29 mouse cellular contexts compared by ENCODE assay signal in genomic region chr2:105244733-105245132, GRCm38 (mm10). TPM values are rescaled to one million over a fixed set of nuclear protein-coding genes. Genes with fewer than 3 reads are reported as not detected.
DNase-seq lines count a peak whose midpoint lies in the region; ATAC-seq lines count a peak whose summit lies in the region.
"Had no signal": no experiment of that assay in that cellular context is flagged by ENCODE, and none has a peak within 500 bp of the region (broad histone marks: within the 10 kb centered on the region; RNA-seq: fewer than 3 reads in every experiment).

No protein-coding gene starts in this region.

- intact Hi-C loops in heart, postnatal 10 days (cut with DNase I), result no loop called here

- no peak for DNase-seq in frontal cortex, postnatal 10 days (ENCODE audit: low spot score in 2 of 2)
- DNase-seq in midbrain, embryonic 11.5 days (ENCODE audit: low spot score, missing footprints), result peak; percentile 60
- no peak for DNase-seq in midbrain, embryonic 10.5 days (ENCODE audit: low spot score)
- DNase-seq in embryonic facial prominence, embryonic 14.5 days (ENCODE audit: low spot score), result peak; percentile 35
- DNase-seq in heart, postnatal 10 days, result no peak
- no peak for DNase-seq in layer of hippocampus, adult 9-11 months
- DNase-seq: adrenal gland, adult 2 months; adrenal gland, postnatal 14 days; B cell, adult 2 months; cerebellum, adult 11-12 months; cerebellum, adult 8-10 months; cerebellum, postnatal 10 days; cerebellum, postnatal 36 days; embryo, embryonic 11 days; gastrocnemius, adult 2 months; gastrocnemius, postnatal 14 days; heart, postnatal 36 days had no signal

- no peak overlapping the region for H3K27ac ChIP-seq in midbrain, embryonic 11.5 days (ENCODE audit: low read depth, low read length)
- H3K27ac ChIP-seq in midbrain, embryonic 10.5 days (replicated peaks), result no peak overlapping the region
- no peak overlapping the region for H3K27ac ChIP-seq in embryonic facial prominence, embryonic 14.5 days (replicated peaks; ENCODE audit: low read depth, low read length)
- H3K27ac ChIP-seq: forebrain, embryonic 12.5 days; forebrain, embryonic 15.5 days; gastrocnemius, adult 2 months; hindbrain, embryonic 10.5 days; hindbrain, embryonic 13.5 days had no signal

- H3K4me2 ChIP-seq in midbrain, embryonic 11.5 days, result no peak overlapping the region
- no peak overlapping the region for H3K4me2 ChIP-seq in embryonic facial prominence, embryonic 14.5 days (ENCODE audit: low read depth, low read length)
- H3K4me2 ChIP-seq: forebrain, embryonic 12.5 days; forebrain, embryonic 15.5 days; heart, embryonic 11.5 days; hindbrain, embryonic 13.5 days had no signal

- 81% methylated on average over 13 of the region's 13 CpGs for WGBS in midbrain, embryonic 11.5 days
- 81% methylated on average over 13 of the region's 13 CpGs for WGBS in midbrain, embryonic 10.5 days
- 52% methylated on average over 13 of the region's 13 CpGs for WGBS in embryonic facial prominence, embryonic 14.5 days

- H3K27me3 ChIP-seq in midbrain, embryonic 11.5 days (ENCODE audit: control insufficient read depth, insufficient read depth, low read length), result no peaks in the 10 kb centered on the region
- no peaks in the 10 kb centered on the region for H3K27me3 ChIP-seq in midbrain, embryonic 10.5 days (ENCODE audit: low read depth, poor library complexity, severe bottlenecking)
- H3K27me3 ChIP-seq in embryonic facial prominence, embryonic 14.5 days (replicated peaks; ENCODE audit: control insufficient read depth, insufficient read depth, low read length), result no peaks in the 10 kb centered on the region
- H3K27me3 ChIP-seq: CH12.LX; forebrain, embryonic 12.5 days; forebrain, embryonic 15.5 days; hindbrain, embryonic 13.5 days; Patski had no signal

- H3K4me3 ChIP-seq in midbrain, embryonic 11.5 days (ENCODE audit: low read depth, low read length), result no peak overlapping the region
- H3K4me3 ChIP-seq in midbrain, embryonic 10.5 days, result no peak overlapping the region
- H3K4me3 ChIP-seq in embryonic facial prominence, embryonic 14.5 days (ENCODE audit: low read depth, low read length), result no peak overlapping the region
- H3K4me3 ChIP-seq: erythroblast, embryonic 14.5 days; forebrain, embryonic 12.5 days; forebrain, embryonic 15.5 days; gastrocnemius, adult 2 months; hindbrain, embryonic 10.5 days; hindbrain, embryonic 13.5 days had no signal

- no peak overlapping the region for H3K9ac ChIP-seq in midbrain, embryonic 11.5 days (ENCODE audit: low read length)
- no peak overlapping the region for H3K9ac ChIP-seq in embryonic facial prominence, embryonic 14.5 days (ENCODE audit: low read depth, low read length)
- H3K9ac ChIP-seq: forebrain, embryonic 12.5 days; forebrain, embryonic 15.5 days; hindbrain, embryonic 13.5 days had no signal

- H3K9me3 ChIP-seq in midbrain, embryonic 11.5 days (ENCODE audit: control insufficient read depth, low read length), result no peaks in the 10 kb centered on the region
- no peaks in the 10 kb centered on the region for H3K9me3 ChIP-seq in midbrain, embryonic 10.5 days (replicated peaks)
- no peaks in the 10 kb centered on the region for H3K9me3 ChIP-seq in embryonic facial prominence, embryonic 14.5 days (ENCODE audit: control insufficient read depth, low read length)
- H3K9me3 ChIP-seq: forebrain, embryonic 12.5 days; forebrain, embryonic 15.5 days; G1E; hindbrain, embryonic 10.5 days; hindbrain, embryonic 13.5 days had no signal

- H3K36me3 ChIP-seq in midbrain, embryonic 11.5 days (ENCODE audit: control insufficient read depth, insufficient read depth, low read length), result no peaks in the 10 kb centered on the region
- no peaks in the 10 kb centered on the region for H3K36me3 ChIP-seq in midbrain, embryonic 10.5 days
- no peaks in the 10 kb centered on the region for H3K36me3 ChIP-seq in embryonic facial prominence, embryonic 14.5 days (ENCODE audit: control insufficient read depth, insufficient read depth, low read length)
- H3K36me3 ChIP-seq: forebrain, embryonic 12.5 days; forebrain, embryonic 15.5 days; G1E; hindbrain, embryonic 10.5 days; hindbrain, embryonic 13.5 days had no signal

- ATAC-seq in frontal cortex, adult (ENCODE audit: low TSS enrichment), result peak; percentile 94
- no peak for ATAC-seq in midbrain, embryonic 11.5 days (ENCODE audit: low FRiP score)
- ATAC-seq in embryonic facial prominence, embryonic 14.5 days (ENCODE audit: low read depth), result peak; percentile 70
- ATAC-seq: forebrain, embryonic 15.5 days; hindbrain, embryonic 16.5 days; Patski had no signal

- H3K4me1 ChIP-seq in midbrain, embryonic 11.5 days (ENCODE audit: control insufficient read depth, insufficient read depth, low read length), result no peaks in the 10 kb centered on the region
- peaks cover 2% of the 10 kb centered on the region; the same call in 1 of the 2 replicates for H3K4me1 ChIP-seq in midbrain, embryonic 10.5 days
- no peaks in the 10 kb centered on the region for H3K4me1 ChIP-seq in embryonic facial prominence, embryonic 14.5 days (ENCODE audit: control insufficient read depth, insufficient read depth, low read length)
- H3K4me1 ChIP-seq: forebrain, embryonic 12.5 days; forebrain, embryonic 15.5 days; hindbrain, embryonic 13.5 days had no signal

RNA-seq across cellular contexts. Expression of gene Them7, which starts 20.6 kb away (rescaled TPM):
- polyA plus RNA-seq in midbrain, embryonic 11.5 days (2014; fragmentation: Nextera tagmentation; extraction: Ambion mirVana), result 0.16 and 0.17 TPM in 2 replicates
- 0.10 and 0.46 TPM in 2 replicates for polyA plus RNA-seq in midbrain, embryonic 10.5 days (2016; fragmentation: Nextera tagmentation; extraction: Ambion mirVana)
- polyA plus RNA-seq in embryonic facial prominence, embryonic 14.5 days (2014; fragmentation: Nextera tagmentation; extraction: Ambion mirVana), result 0.21 and 0.35 TPM in 2 replicates
- 1 to 10 TPM in 1 of 2 experiments, under 1 TPM in 1; 0.98 to 1.1 TPM for total RNA-seq in heart, postnatal 10 days (2021)
- total RNA-seq: CH12.LX; G1E; gastrocnemius, postnatal 14 days had no signal
- polyA plus RNA-seq: cortical plate, adult 2 months; erythroblast, embryonic 14.5 days; forebrain, embryonic 12.5 days; forebrain, embryonic 15.5 days; G1E had no signal

Comparison
In these comparisons a context has a peak if more than half of its experiments do, and no peak if none do; other contexts are left out.
1. DNase-seq: peak in midbrain, embryonic 11.5 days (single experiment) and embryonic facial prominence, embryonic 14.5 days (single experiment); none in frontal cortex, postnatal 10 days (0 of 2), midbrain, embryonic 10.5 days (single experiment), heart, postnatal 10 days (0 of 2) and layer of hippocampus, adult 9-11 months (single experiment).